In genomic region chr19:31991057-31991456, GRCm38 (mm10) we compare ENCODE assay signal across 28 mouse cellular contexts.
"Had no signal": no experiment of that assay in that cellular context is flagged by ENCODE, and none has a peak within 500 bp of the region (broad histone marks: within the 10 kb centered on the region; RNA-seq: fewer than 3 reads in every experiment).

No protein-coding gene starts in this region.

- H3K4me1 ChIP-seq: embryonic facial prominence, embryonic 10.5 days; embryonic facial prominence, embryonic 12.5 days; embryonic facial prominence, embryonic 13.5 days; embryonic facial prominence, embryonic 15.5 days; forebrain, embryonic 10.5 days; forebrain, embryonic 12.5 days; forebrain, embryonic 13.5 days; forebrain, embryonic 15.5 days had no signal

- H3K36me3 ChIP-seq: embryonic facial prominence, embryonic 10.5 days; embryonic facial prominence, embryonic 12.5 days; embryonic facial prominence, embryonic 13.5 days; embryonic facial prominence, embryonic 15.5 days; forebrain, embryonic 10.5 days; forebrain, embryonic 12.5 days; forebrain, embryonic 15.5 days had no signal

- H3K27me3 ChIP-seq: embryonic facial prominence, embryonic 12.5 days; embryonic facial prominence, embryonic 13.5 days; embryonic facial prominence, embryonic 15.5 days; forebrain, embryonic 12.5 days; forebrain, embryonic 13.5 days; forebrain, embryonic 15.5 days had no signal

- H3K4me3 ChIP-seq: embryonic facial prominence, embryonic 10.5 days; embryonic facial prominence, embryonic 12.5 days; embryonic facial prominence, embryonic 13.5 days; embryonic facial prominence, embryonic 15.5 days; erythroblast, embryonic 14.5 days; forebrain, embryonic 10.5 days; forebrain, embryonic 12.5 days; forebrain, embryonic 13.5 days; forebrain, embryonic 15.5 days; gastrocnemius, adult 2 months; heart, adult 2 months had no signal

- DNase-seq: cerebellum, adult 8-10 months; cerebellum, adult 9-10 months; cerebellum, adult 9-11 months; cerebellum, postnatal 10 days; cerebellum, postnatal 14 days; cerebellum, postnatal 25 days; cerebellum, postnatal 36 days; embryo, embryonic 11 days; forebrain, postnatal 0 days; gastrocnemius, adult 2 months; gastrocnemius, postnatal 10 days; gastrocnemius, postnatal 14 days; gastrocnemius, postnatal 25 days; gastrocnemius, postnatal 36 days; heart, adult 11 months; heart, adult 18-20 months; heart, adult 2 months had no signal

- ATAC-seq: forebrain, embryonic 13.5 days; forebrain, embryonic 14.5 days; forebrain, embryonic 15.5 days; forebrain, embryonic 16.5 days; forebrain, postnatal 0 days had no signal

- H3K9me3 ChIP-seq: embryonic facial prominence, embryonic 10.5 days; embryonic facial prominence, embryonic 12.5 days; embryonic facial prominence, embryonic 13.5 days; embryonic facial prominence, embryonic 15.5 days; forebrain, embryonic 10.5 days; forebrain, embryonic 12.5 days; forebrain, embryonic 13.5 days; forebrain, embryonic 15.5 days had no signal

- H3K27ac ChIP-seq: embryonic facial prominence, embryonic 10.5 days; embryonic facial prominence, embryonic 12.5 days; embryonic facial prominence, embryonic 13.5 days; embryonic facial prominence, embryonic 15.5 days; forebrain, embryonic 10.5 days; forebrain, embryonic 12.5 days; forebrain, embryonic 13.5 days; forebrain, embryonic 15.5 days; gastrocnemius, adult 2 months; heart, adult 2 months had no signal
